Mouse (Mus musculus) midbrain, embryonic 12.5 days (tissue): ENCODE results near the gene Grin2b. TPM values are rescaled to one million over a fixed set of nuclear protein-coding genes. Genes with fewer than 3 reads are reported as not detected.
"Not testable (repeated sequence)": the region's sequence is repeated elsewhere in the genome, so short reads cannot be mapped to it uniquely, and the experiment has no call there.

Source experiments
- ATAC-seq: fragments of 200-750 bp; cut with Nextera tagmentation; 2 replicates; pipeline ENCODE4 v1.8.0; 2017; ENCODE audit warnings: low read depth, moderate TSS enrichment, moderate library complexity; ENCODE audit not compliant: low FRiP score
- H3K27ac ChIP-seq: fragments of 300-500 bp; sonication (generic); replicated peaks from 2 replicates; pipeline ENCODE4 v1.5.1; 2016; ENCODE audit warnings: mild to moderate bottlenecking
- H3K27me3 ChIP-seq: fragments of 300-500 bp; sonication (generic); 2 replicates; pipeline ENCODE4 v1.6.1; 2016; ENCODE audit warnings: mild to moderate bottlenecking
- H3K36me3 ChIP-seq: fragments of 300-500 bp; sonication (generic); 2 replicates; pipeline ENCODE4 v1.6.1; 2016
- H3K4me1 ChIP-seq: fragments of 300-500 bp; sonication (generic); 2 replicates; pipeline ENCODE4 v1.6.1; 2016
- H3K4me2 ChIP-seq: fragments of 300-500 bp; sonication (generic); replicated peaks from 2 replicates; pipeline ENCODE4 v1.6.1; 2016; ENCODE audit warnings: mild to moderate bottlenecking, moderate library complexity
- H3K4me3 ChIP-seq: fragments of 300-500 bp; sonication (generic); 2 replicates; pipeline ENCODE4 v1.5.1; 2016; ENCODE audit warnings: mild to moderate bottlenecking
- H3K9ac ChIP-seq: fragments of 300-500 bp; sonication (generic); replicated peaks from 2 replicates; pipeline ENCODE4 v1.6.1; 2016; ENCODE audit warnings: mild to moderate bottlenecking, moderate library complexity
- H3K9me3 ChIP-seq: fragments of 300-500 bp; sonication (generic); 2 replicates; pipeline ENCODE4 v1.6.1; 2016; ENCODE audit warnings: mild to moderate bottlenecking
- WGBS: fragments of 180-500 bp; shearing (Covaris S2); methylation state at CpG from one replicate; pipeline ENCODE4 v1.1.7; 2016; 5-methylcytosine and 5-hydroxymethylcytosine counted together
- polyA plus RNA-seq: library from polyadenylated mRNA; unstranded; fragments of >200 nt; fragmentation: Nextera tagmentation; extraction: Ambion mirVana; gene quantifications from 2 replicates; pipeline ENCODE4 v1.2.1, GENCODE M21; 2016

Gene Grin2b
- polyA plus RNA-seq, 1 experiment from 2014 or later, result 10.7 TPM

DNA sequence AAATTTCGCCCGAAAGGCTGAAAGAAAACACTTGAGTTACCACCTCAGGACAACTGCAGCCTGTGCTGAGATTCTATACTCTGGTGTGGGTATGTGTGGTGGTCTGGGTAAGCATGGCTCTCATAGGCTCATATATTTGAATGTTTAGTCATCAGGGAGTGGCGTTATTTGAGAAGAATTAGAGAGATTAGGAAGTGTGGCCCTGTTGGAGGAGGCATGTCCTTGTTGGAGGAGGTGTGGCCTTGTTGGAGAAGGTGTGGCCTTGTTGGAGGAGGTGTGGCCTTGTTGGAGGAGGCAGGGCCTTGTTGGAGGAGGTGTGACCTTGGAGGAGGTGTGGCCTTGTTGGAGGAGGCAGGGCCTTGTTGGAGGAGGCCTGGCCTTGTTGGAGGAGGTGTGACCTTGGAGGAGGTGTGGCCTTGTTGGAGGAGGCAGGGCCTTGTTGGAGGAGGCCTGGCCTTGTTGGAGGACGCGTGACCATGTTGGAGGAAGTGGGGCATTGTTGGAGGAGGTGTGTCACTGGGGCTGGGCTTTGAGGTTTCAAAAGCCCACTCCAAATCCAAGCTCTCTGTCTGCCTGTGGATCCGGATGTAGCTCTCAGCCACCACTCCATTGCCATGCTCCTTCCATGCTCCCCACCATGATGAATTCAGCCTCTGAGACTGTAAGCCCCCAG lies 466.3 kb downstream of the Grin2b start:
- WGBS, result 90% methylated on average over 6 of the region's 6 CpGs
- not testable (repeated sequence) for H3K4me2 ChIP-seq, H3K9me3 ChIP-seq, H3K27me3 ChIP-seq, ATAC-seq, H3K9ac ChIP-seq, H3K4me3 ChIP-seq, H3K36me3 ChIP-seq, H3K4me1 ChIP-seq, H3K27ac ChIP-seq

DNA sequence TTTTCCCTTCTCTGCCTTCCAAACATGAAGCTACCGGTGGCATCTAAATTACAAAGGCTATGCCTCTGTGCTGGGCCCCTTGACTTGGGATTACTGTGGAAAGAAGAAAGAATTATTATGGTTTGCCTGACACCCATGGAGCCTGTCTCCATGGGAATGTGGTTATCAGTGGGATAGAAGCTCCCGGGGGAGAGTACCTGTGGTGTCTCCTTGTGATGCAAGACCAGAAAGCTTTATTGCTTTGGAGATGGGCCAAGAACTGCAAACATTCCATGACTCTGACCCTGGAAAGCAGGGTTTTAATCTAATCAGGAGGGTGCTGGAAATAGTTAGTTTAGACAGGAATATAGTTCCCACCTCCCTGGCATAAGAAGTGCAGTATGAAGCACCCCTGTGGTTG lies 469.7 kb downstream of the Grin2b start:
- no peaks in the 10 kb centered on the region for H3K4me1 ChIP-seq
- ATAC-seq, result no peak
- H3K27ac ChIP-seq, result no peak overlapping the region
- H3K27me3 ChIP-seq, result no peaks in the 10 kb centered on the region; the same call in 1 of the 2 replicates
- H3K4me3 ChIP-seq, result no peak overlapping the region
- no peaks in the 10 kb centered on the region for H3K9me3 ChIP-seq
- 19% methylated on average over 2 of the region's 2 CpGs for WGBS
- H3K36me3 ChIP-seq, result no peaks in the 10 kb centered on the region
- no peak overlapping the region for H3K4me2 ChIP-seq
- H3K9ac ChIP-seq, result no peak overlapping the region

DNA sequence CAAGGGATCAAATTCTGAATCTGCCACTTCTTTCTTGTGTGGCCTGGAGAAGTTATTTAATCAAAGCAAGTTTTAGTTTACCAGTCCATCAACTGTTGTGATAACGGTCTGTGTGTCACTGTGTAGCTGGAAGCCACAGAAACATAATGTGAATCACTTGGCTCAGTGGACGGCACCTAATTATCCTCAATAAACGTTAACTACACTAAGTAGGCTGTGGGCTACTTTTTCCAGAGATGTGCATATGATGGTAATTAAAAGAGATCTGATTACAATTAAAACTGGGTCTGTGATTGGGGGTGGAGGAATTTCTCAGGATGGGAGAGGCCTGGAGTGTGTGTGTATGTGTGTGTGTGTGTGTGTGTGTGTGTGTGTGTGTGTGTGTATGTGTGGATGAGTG lies 471.9 kb downstream of the Grin2b start:
- H3K9ac ChIP-seq, result no peak overlapping the region
- WGBS, result 84% methylated on average over 3 of the region's 3 CpGs
- no peak for ATAC-seq
- H3K4me1 ChIP-seq, result no peaks in the 10 kb centered on the region
- H3K4me2 ChIP-seq, result no peak overlapping the region
- no peaks in the 10 kb centered on the region for H3K9me3 ChIP-seq
- H3K4me3 ChIP-seq, result no peak overlapping the region
- H3K27me3 ChIP-seq, result no peaks in the 10 kb centered on the region; the same call in 1 of the 2 replicates
- H3K27ac ChIP-seq, result no peak overlapping the region
- no peaks in the 10 kb centered on the region for H3K36me3 ChIP-seq

DNA sequence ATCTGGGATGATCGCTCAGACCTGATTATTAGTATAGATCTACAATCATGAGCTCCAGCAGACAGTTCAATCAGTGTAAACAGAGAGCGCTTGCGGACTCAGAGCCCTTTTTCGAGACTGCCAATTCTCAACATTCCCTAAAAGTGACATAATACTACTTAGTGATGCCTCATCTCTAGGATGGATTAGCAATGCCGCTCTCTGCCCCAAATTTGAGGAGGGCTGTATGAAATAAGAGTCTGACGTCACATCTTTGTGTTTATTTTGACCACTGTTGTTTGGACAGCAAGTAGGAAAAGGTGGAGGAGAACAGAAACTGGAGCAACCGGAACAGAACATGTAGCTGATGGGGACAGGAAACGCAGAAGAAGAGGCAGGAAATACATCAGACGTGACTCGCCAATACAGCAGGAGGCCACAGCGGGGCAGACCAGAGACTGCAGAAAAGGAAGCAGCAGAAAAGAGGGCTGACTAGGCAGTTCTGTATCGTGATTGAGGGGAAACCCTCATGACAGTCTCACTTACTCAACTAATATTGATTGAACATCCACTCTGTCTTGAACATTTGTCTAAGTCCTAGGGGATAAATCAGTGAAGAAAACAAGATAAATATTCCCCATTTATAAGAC lies 472.5 kb downstream of the Grin2b start:
- Histone ChIP-seq H3K9me3 (no peaks in the 10 kb centered on the region), H3K27ac (no peak overlapping the region), H3K27me3 (no peaks in the 10 kb centered on the region; the same call in 1 of the 2 replicates), H3K4me1 (no peaks in the 10 kb centered on the region), H3K4me3 (no peak overlapping the region), H3K36me3 (no peaks in the 10 kb centered on the region), H3K9ac (no peak overlapping the region), H3K4me2 (no peak overlapping the region)
- WGBS, result 86% methylated on average over 12 of the region's 12 CpGs
- ATAC-seq, result no peak

DNA sequence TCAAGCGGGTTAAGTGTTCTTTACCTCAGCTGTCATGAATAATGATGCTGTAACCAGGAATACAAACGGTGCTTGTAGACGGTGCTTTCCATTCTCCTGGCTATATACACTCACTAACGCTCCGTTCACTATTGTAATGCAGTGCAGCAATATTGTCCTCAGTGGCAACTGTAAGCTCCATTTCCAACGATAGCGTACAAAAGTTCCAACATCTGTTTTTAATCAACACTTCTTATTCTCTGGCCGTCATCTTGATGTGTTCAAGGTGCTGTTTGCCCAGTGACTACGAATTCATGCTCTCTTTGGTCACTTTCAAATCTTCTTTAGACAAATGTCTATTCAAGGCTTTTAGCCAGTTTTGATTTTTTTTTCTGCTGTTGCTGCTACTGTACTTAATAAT lies 480.8 kb downstream of the Grin2b start:
- H3K27me3 ChIP-seq, result no peaks in the 10 kb centered on the region
- H3K4me1 ChIP-seq, result no peaks in the 10 kb centered on the region
- H3K9ac ChIP-seq, result no peak overlapping the region
- H3K27ac ChIP-seq, result no peak overlapping the region
- H3K36me3 ChIP-seq, result no peaks in the 10 kb centered on the region
- ATAC-seq, result no peak
- WGBS, result 82% methylated on average over 9 of the region's 9 CpGs
- H3K4me3 ChIP-seq, result no peak overlapping the region
- peaks cover 6% of the 10 kb centered on the region; the same call in 1 of the 2 replicates for H3K9me3 ChIP-seq
- H3K4me2 ChIP-seq, result no peak overlapping the region

DNA sequence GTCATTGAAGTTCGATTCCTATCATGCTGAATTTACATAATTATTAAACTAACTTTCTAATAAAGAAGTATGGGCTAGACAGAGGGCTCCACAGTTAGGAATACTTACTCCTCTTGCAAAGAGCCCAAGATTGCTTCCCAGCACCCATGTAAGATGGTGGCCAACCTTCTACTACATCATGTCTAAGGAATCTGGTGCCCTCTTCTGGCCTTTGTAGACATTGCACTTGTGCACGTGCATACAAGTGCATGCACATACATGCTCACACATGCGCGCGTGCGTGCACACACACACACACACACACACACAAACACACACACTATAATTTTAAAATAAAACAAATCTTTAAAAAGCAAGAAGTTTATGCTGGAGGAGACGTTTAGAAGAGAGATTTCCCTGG lies 481.8 kb downstream of the Grin2b start:
- H3K27me3 ChIP-seq, result no peaks in the 10 kb centered on the region
- WGBS, result 93% methylated on average over 7 of the region's 7 CpGs
- H3K4me3 ChIP-seq, result no peak overlapping the region
- no peak overlapping the region for H3K9ac ChIP-seq
- ATAC-seq, result no peak
- H3K36me3 ChIP-seq, result no peaks in the 10 kb centered on the region
- H3K9me3 ChIP-seq, result peaks cover 6% of the 10 kb centered on the region; the same call in 1 of the 2 replicates
- no peaks in the 10 kb centered on the region for H3K4me1 ChIP-seq
- H3K4me2 ChIP-seq, result no peak overlapping the region
- H3K27ac ChIP-seq, result no peak overlapping the region

DNA sequence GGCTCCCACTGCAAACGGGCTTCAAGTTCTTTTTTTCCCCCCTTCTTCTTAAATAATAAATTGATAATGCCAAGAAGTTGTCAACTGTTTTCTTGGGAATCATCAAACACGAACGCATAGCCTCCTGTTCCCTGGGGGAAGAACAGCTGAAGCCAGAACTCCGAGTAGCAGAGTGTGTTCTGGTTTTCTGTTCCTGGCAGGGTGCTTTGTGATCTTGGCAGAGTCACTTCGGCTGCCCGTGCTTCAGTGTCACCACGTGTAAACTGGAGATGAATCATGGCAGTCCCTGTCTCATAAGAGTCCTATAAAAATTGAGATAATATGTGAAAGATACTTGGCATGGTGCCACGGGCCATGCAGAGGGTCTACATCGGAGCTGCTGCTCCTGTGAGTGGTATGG lies 485.4 kb downstream of the Grin2b start:
- WGBS, result 93% methylated on average over 9 of the region's 9 CpGs
- no peak overlapping the region for H3K9ac ChIP-seq
- H3K4me2 ChIP-seq, result no peak overlapping the region
- no peaks in the 10 kb centered on the region for H3K27me3 ChIP-seq
- H3K36me3 ChIP-seq, result no peaks in the 10 kb centered on the region
- no peak overlapping the region for H3K27ac ChIP-seq
- no peak for ATAC-seq
- H3K9me3 ChIP-seq, result no peaks in the 10 kb centered on the region
- no peak overlapping the region for H3K4me3 ChIP-seq
- no peaks in the 10 kb centered on the region for H3K4me1 ChIP-seq

DNA sequence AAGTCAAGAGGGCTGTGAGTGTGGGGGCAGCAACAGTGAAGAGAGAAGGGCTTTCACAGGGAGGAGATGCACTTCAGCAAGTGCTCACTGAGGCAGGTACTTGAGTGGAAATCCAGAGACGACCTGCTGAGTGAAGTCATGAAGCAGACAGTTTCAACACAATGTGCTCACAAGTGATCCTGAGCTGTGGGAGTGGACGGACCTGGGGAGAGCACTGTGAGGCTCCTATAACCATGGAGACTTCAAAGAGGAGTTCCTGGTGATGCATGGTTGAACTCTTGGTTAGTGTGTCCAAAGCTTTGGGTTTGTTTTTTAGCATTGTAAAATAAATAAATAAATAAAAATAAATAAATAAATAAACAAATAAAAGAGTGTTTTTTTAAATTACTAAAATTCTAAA lies 489.1 kb downstream of the Grin2b start:
- no peaks in the 10 kb centered on the region for H3K9me3 ChIP-seq
- H3K27ac ChIP-seq, result no peak overlapping the region
- no peaks in the 10 kb centered on the region for H3K36me3 ChIP-seq
- no peak overlapping the region for H3K4me2 ChIP-seq
- no peak overlapping the region for H3K9ac ChIP-seq
- H3K4me1 ChIP-seq, result no peaks in the 10 kb centered on the region
- H3K4me3 ChIP-seq, result no peak overlapping the region
- no peaks in the 10 kb centered on the region for H3K27me3 ChIP-seq
- WGBS, result 51% methylated on average over 2 of the region's 2 CpGs
- ATAC-seq, result no peak

DNA sequence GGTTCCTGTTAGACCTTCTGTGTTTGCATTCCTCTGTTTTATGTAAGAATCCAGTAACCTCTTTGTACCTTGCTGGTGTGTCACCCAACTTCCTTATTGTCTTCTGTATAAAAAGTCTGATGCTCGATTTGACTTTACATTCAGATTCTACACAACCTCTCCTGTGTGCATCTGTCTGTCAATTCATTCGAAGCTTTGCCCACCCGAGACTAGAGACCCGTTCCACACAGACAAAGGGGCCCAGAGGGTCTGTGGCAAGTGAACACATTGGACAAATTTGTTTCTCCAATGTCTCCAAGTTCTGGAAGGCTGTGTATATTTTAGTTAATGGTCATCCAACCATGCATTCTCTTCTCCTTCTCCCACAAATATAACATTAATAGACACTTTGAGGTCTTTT lies 491.9 kb downstream of the Grin2b start:
- not testable (repeated sequence) for H3K27ac ChIP-seq, H3K27me3 ChIP-seq, H3K4me3 ChIP-seq, H3K4me1 ChIP-seq, H3K9me3 ChIP-seq, ATAC-seq, H3K4me2 ChIP-seq, H3K9ac ChIP-seq, H3K36me3 ChIP-seq
- 82% methylated on average over 4 of the region's 4 CpGs for WGBS

DNA sequence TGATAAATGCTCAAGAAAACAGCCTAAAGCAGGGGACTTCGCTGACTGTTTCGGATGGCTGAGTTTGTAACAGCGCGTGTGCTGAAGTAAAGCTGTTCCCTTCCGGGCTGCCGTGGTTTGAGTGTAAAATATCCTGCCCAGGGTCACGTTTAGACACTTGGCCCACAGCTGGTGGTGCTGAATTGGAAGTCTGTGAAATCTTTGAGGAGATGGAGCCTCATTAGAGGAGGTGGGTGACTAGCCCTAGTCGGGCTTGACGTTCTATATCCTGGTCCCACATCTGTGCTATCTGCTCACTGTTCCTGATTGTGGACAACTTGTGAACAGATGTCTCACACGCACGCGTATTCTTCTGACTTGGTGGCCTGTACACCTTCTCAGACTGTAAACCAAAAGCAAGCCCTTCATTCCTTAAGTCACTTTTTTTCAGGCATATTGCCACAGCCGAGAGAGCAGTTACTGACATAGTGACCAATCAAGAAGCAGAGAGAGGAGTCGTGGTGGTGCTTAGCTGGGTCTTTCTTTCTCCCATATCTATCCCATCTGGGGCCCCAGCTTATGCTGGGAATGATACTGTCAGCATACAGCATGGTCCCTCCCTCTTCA lies 493.1 kb downstream of the Grin2b start:
- H3K4me1 ChIP-seq, result no peaks in the 10 kb centered on the region
- H3K27me3 ChIP-seq, result no peaks in the 10 kb centered on the region
- no peaks in the 10 kb centered on the region for H3K9me3 ChIP-seq
- no peaks in the 10 kb centered on the region for H3K36me3 ChIP-seq
- no peak overlapping the region for H3K4me3 ChIP-seq
- ATAC-seq, result no peak
- H3K9ac ChIP-seq, result no peak overlapping the region
- H3K27ac ChIP-seq, result no peak overlapping the region
- H3K4me2 ChIP-seq, result no peak overlapping the region
- WGBS, result 86% methylated on average over 14 of the region's 14 CpGs

DNA sequence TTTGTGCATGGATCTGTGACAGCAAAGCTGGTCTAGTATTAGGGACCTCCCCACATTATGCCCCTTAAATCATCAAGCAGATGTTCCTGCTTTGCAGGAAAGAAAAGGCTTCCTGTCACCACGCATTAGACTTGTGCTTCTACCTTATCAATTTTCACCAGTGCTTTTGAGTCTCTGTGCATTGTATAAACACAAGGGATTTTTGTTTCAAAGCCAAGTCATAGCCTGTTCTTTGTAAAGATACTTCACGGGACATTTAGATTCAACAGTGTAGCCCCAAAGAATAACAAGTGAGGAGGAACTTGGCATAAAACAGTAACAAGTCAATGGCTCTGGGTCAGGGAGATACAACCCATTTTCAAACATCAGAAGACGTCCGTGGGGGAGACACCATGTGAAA lies 498.9 kb downstream of the Grin2b start:
- WGBS, result 50% methylated on average over 4 of the region's 4 CpGs
- H3K4me2 ChIP-seq, result no peak overlapping the region
- no peak for ATAC-seq
- no peaks in the 10 kb centered on the region for H3K9me3 ChIP-seq
- no peaks in the 10 kb centered on the region for H3K36me3 ChIP-seq
- H3K4me3 ChIP-seq, result no peak overlapping the region
- H3K9ac ChIP-seq, result no peak overlapping the region
- H3K27me3 ChIP-seq, result no peaks in the 10 kb centered on the region
- H3K4me1 ChIP-seq, result no peaks in the 10 kb centered on the region
- no peak overlapping the region for H3K27ac ChIP-seq

DNA sequence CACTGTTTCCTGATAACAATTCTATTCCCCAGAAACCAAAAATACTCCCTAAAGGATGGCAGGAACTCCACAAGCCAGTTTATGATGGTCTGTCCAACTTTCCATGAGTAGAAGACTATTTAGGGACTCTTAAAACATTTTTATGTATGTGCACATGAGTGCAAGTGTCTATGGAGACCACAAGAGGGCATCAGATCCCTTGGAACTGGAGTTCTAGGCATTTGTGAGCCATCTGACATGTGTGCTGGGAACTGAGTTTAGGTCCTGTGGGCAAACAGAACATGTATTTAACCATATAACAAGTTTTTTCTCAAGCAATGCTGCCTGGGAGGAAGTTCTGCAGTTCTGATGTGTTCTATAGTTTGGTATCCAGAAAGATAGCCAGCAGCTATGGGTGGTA lies 501.3 kb downstream of the Grin2b start:
- Histone ChIP-seq H3K27ac (no peak overlapping the region), H3K36me3 (no peaks in the 10 kb centered on the region)
- no peak for ATAC-seq

More for the DNA sequence above, 501.3 kb downstream of the Grin2b start:
- Histone ChIP-seq H3K4me1 (no peaks in the 10 kb centered on the region), H3K27me3 (no peaks in the 10 kb centered on the region), H3K4me3 (no peak overlapping the region), H3K4me2 (no peak overlapping the region), H3K9me3 (no peaks in the 10 kb centered on the region), H3K9ac (no peak overlapping the region)
